In the genomic region with DNA sequence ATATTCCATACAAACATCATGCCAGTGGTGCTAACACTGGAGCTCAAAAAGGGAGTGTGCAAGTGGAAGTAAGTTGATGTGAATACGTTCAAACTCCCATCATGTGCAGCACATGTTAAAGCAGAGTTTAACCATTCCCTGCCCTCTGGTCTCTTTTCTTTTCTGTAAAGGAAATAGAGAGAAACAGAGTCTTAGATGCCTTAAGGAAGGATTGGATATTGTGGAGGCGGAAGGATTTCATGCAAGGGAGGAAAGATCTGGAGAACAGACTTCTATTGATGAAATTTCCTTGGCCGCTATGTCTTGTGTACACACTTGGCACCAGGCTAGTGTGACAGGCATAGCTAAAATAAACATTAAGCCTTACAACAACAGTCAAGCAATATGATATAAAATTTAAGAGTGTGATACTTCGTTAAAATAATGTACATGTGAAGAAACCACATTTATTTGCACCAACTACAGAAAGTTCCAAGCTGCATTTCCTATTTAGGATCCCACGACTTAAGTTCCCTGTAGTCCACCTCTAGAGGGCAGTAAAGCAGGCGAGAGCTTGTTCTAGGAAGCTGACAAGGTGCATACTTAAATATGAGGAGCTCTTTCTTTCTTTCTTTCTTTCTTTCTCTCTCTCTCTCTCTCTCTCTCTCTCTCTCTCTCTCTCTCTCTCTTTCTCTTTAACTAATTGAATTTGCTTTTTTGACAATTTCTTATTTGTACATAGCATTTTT, we compare ENCODE assay signal across 8 mouse cellular contexts.
DNase-seq lines count a peak whose midpoint lies in the region.

No protein-coding gene starts in this region.

- peak; percentile 21 for DNase-seq in adrenal gland, postnatal 10 days
- no peak for DNase-seq in adrenal gland, postnatal 4 days (ENCODE audit: low spot score in 2 of 2)
- DNase-seq in left cerebral cortex, adult 11 months (ENCODE audit: low spot score): peak; percentile 21
- no peak for DNase-seq in left cerebral cortex, postnatal 36 days (ENCODE audit: low spot score in 2 of 2)
- DNase-seq in adipocyte (ENCODE audit: low spot score): peak; percentile 54
- DNase-seq in kidney, postnatal 36 days: peak; percentile 6 to 41
- no peak for DNase-seq in thymus, adult 18-20 months
- no peak for DNase-seq in natural killer cell, adult 2 months (ENCODE audit: low spot score in 2 of 2)

- intact Hi-C loops in left cerebral cortex, postnatal 36 days (cut with DNase I): loop anchor here (5.0 to 10.0 kb wide), 3 partner anchors 295 to 445 kb away; no protein-coding TSS in a partner anchor

Comparison
In these comparisons a context has a peak if more than half of its experiments do, and no peak if none do; other contexts are left out.
1. DNase-seq: peak in adrenal gland, postnatal 10 days (single experiment), left cerebral cortex, adult 11 months (single experiment), adipocyte (single experiment) and kidney, postnatal 36 days (2 of 2); none in adrenal gland, postnatal 4 days (0 of 2), left cerebral cortex, postnatal 36 days (0 of 2), thymus, adult 18-20 months (0 of 2) and natural killer cell, adult 2 months (0 of 2).